Mouse (Mus musculus): Measurements from ENCODE around the gene Slc10a2. TPM values are rescaled to one million over a fixed set of nuclear protein-coding genes. Genes with fewer than 3 reads are reported as not detected.
"Not testable (repeated sequence)": the region's sequence is repeated elsewhere in the genome, so short reads cannot be mapped to it uniquely, and the experiment has no call there.

Slc10a2 gene
- polyA plus RNA-seq (2014; fragmentation: Nextera tagmentation; extraction: Ambion mirVana), result 0.20 and 0.27 TPM in 2 replicates

- no peaks in the 10 kb centered on the region for H3K27me3 ChIP-seq (replicated peaks; ENCODE audit: control insufficient read depth, insufficient read depth, low read length)
- H3K4me2 ChIP-seq (ENCODE audit: low read length), result no peak within 1 kb of the TSS
- no peaks in the 10 kb centered on the region for H3K4me1 ChIP-seq (replicated peaks; ENCODE audit: control insufficient read depth, insufficient read depth, low read length)
- H3K9me3 ChIP-seq (ENCODE audit: control insufficient read depth, low read length), result no peaks in the 10 kb centered on the region
- 43% methylated on average over 5 of the region's 5 CpGs for WGBS
- no peak within 1 kb of the TSS for H3K9ac ChIP-seq (ENCODE audit: low read length)
- no peak for DNase-seq (ENCODE audit: low spot score)
- no peaks in the 10 kb centered on the region for H3K36me3 ChIP-seq (ENCODE audit: control insufficient read depth, insufficient read depth, low read length)
- ATAC-seq (replicated peaks; ENCODE audit: low FRiP score, low TSS enrichment, low read depth), result no peak
- H3K4me3 ChIP-seq (ENCODE audit: low read depth, low read length), result no peak within 1 kb of the TSS
- H3K27ac ChIP-seq (ENCODE audit: low read depth), result no peak within 1 kb of the TSS
These were observed at the start of gene Slc10a2 for GRCm38 (mm10) chr8:5105186-5105585. TSS of gene Slc10a2 (minus strand) at chr8:5105351.

DNA sequence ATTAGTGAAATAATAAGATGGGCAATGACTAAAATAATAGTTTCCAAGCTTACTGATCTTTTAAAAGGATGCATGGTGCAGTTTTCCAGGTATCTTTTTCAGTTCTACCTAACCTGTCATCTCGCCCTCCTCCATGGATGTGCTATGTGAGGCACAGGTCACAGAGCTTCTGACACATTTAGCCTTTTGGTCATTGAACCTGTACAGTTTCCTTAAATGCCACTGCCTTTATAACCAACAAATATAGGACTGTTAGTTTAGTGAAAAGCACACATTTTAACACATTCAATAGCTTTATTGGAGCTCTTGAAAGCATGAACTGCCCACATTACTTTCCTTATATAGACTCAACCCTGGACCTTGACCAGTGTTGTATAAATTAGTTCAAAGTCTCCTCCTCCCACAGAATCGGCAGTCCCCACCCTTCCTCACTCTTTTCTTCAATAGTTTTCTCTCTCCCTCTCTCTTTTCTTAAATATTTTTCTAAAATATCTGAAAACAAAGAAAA, 24.2 kb upstream of the Slc10a2 start:
- no peak overlapping the region for H3K4me2 ChIP-seq (ENCODE audit: low read length)
- no peaks in the 10 kb centered on the region for H3K27me3 ChIP-seq (replicated peaks; ENCODE audit: control insufficient read depth, insufficient read depth, low read length)
- H3K4me3 ChIP-seq (ENCODE audit: low read depth, low read length), result no peak overlapping the region
- no peaks in the 10 kb centered on the region for H3K4me1 ChIP-seq (replicated peaks; ENCODE audit: control insufficient read depth, insufficient read depth, low read length)
- no peak for DNase-seq (ENCODE audit: low spot score)
- H3K9me3 ChIP-seq (ENCODE audit: control insufficient read depth, low read length), result no peaks in the 10 kb centered on the region
- no peak overlapping the region for H3K27ac ChIP-seq (ENCODE audit: low read depth)
- WGBS, result 72% methylated on average over 2 of the region's 2 CpGs
- no peak overlapping the region for H3K9ac ChIP-seq (ENCODE audit: low read length)
- no peaks in the 10 kb centered on the region for H3K36me3 ChIP-seq (ENCODE audit: control insufficient read depth, insufficient read depth, low read length)
- ATAC-seq (replicated peaks; ENCODE audit: low FRiP score, low TSS enrichment, low read depth), result no peak

DNA sequence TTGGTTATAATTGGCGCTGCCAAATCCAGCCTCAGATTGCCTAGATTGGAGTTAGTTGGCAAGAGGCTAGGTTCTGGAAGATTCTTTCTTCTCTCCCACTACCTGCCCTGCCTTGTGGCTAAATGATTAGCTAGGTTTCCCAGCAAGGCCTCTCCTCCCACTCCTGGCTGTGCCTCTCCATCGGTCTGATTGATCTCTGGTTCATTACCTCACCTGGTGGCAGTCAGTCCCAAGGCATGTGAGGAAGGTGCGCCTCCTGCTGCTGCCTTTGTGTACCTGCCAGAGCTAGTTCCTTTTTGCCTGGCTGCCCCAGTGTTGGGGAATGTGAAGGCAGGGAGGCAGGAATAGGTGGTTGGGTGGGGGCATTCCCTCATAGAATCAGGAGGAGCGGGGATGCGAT, 1.7 kb upstream of the Slc10a2 start:
- Histone ChIP-seq H3K4me3 (ENCODE audit: low read depth, low read length) (no peak overlapping the region), H3K9ac (ENCODE audit: low read length) (no peak overlapping the region), H3K4me2 (ENCODE audit: low read length) (no peak overlapping the region), H3K27ac (ENCODE audit: low read depth) (no peak overlapping the region), H3K27me3 (replicated peaks; ENCODE audit: control insufficient read depth, insufficient read depth, low read length) (no peaks in the 10 kb centered on the region), H3K9me3 (ENCODE audit: control insufficient read depth, low read length) (no peaks in the 10 kb centered on the region), H3K4me1 (replicated peaks; ENCODE audit: control insufficient read depth, insufficient read depth, low read length) (no peaks in the 10 kb centered on the region), H3K36me3 (ENCODE audit: control insufficient read depth, insufficient read depth, low read length) (no peaks in the 10 kb centered on the region)
- no peak for DNase-seq (ENCODE audit: low spot score)
- peak; percentile 86 for ATAC-seq (replicated peaks; ENCODE audit: low FRiP score, low TSS enrichment, low read depth)
- WGBS, result 65% methylated on average over 5 of the region's 5 CpGs

- Histone ChIP-seq H3K9ac (ENCODE audit: low read length) (no peak overlapping the region), H3K27ac (ENCODE audit: low read depth) (no peak overlapping the region), H3K4me1 (replicated peaks; ENCODE audit: control insufficient read depth, insufficient read depth, low read length) (no peaks in the 10 kb centered on the region), H3K9me3 (ENCODE audit: control insufficient read depth, low read length) (no peaks in the 10 kb centered on the region), H3K4me2 (ENCODE audit: low read length) (no peak overlapping the region), H3K4me3 (ENCODE audit: low read depth, low read length) (no peak overlapping the region), H3K36me3 (ENCODE audit: control insufficient read depth, insufficient read depth, low read length) (no peaks in the 10 kb centered on the region), H3K27me3 (replicated peaks; ENCODE audit: control insufficient read depth, insufficient read depth, low read length) (no peaks in the 10 kb centered on the region)
- no peak for DNase-seq (ENCODE audit: low spot score)
- WGBS, result 76% methylated on average over 4 of the region's 4 CpGs
- ATAC-seq (replicated peaks; ENCODE audit: low FRiP score, low TSS enrichment, low read depth), result no peak
These were observed 9.8 kb downstream of the Slc10a2 start for GRCm38 (mm10) chr8:5095392-5095791.

- DNase-seq (ENCODE audit: low spot score); H3K27me3 ChIP-seq (replicated peaks; ENCODE audit: control insufficient read depth, insufficient read depth, low read length); H3K9ac ChIP-seq (ENCODE audit: low read length); H3K36me3 ChIP-seq (ENCODE audit: control insufficient read depth, insufficient read depth, low read length); H3K4me3 ChIP-seq (ENCODE audit: low read depth, low read length); H3K27ac ChIP-seq (ENCODE audit: low read depth); H3K4me2 ChIP-seq (ENCODE audit: low read length); ATAC-seq (replicated peaks; ENCODE audit: low FRiP score, low TSS enrichment, low read depth); H3K4me1 ChIP-seq (replicated peaks; ENCODE audit: control insufficient read depth, insufficient read depth, low read length); H3K9me3 ChIP-seq (ENCODE audit: control insufficient read depth, low read length): not testable (repeated sequence)
These were observed 11.2 kb downstream of the Slc10a2 start for GRCm38 (mm10) chr8:5093991-5094390.

DNA sequence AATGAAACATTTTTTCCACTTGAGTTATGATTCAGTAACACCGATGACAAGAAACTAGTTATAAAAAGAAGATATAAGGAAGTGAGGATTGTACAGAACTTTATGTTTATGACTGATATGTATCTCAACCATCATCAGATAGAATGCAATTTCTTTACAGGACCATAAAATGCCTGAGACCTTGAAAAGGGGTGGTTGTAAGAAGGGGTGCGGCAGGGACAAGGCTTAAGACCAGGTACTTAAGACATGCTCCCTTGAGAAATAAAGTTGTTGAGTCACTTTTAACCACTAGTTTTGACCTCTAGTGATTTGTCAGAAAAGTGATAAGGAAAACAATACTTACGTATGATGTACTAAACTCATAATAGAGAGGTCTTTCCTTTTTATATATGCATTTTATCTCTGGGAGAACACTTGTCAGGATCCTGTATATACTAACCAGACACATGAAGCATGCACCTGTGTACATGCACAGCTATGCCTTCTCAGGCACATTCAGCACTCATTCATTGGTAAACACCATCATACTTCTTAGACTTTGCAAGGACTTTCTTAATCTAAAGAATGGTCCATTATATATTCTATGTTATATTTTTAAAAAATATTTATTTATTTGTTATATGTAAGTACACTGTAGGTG, 31.4 kb downstream of the Slc10a2 start:
- no peak overlapping the region for H3K4me2 ChIP-seq (ENCODE audit: low read length)
- DNase-seq (ENCODE audit: low spot score) (no peak), ATAC-seq (replicated peaks; ENCODE audit: low FRiP score, low TSS enrichment, low read depth) (no peak)
- H3K4me1 ChIP-seq (replicated peaks; ENCODE audit: control insufficient read depth, insufficient read depth, low read length), result no peaks in the 10 kb centered on the region
- H3K9ac ChIP-seq (ENCODE audit: low read length), result no peak overlapping the region
- H3K27me3 ChIP-seq (replicated peaks; ENCODE audit: control insufficient read depth, insufficient read depth, low read length), result no peaks in the 10 kb centered on the region
- no peak overlapping the region for H3K27ac ChIP-seq (ENCODE audit: low read depth)
- H3K36me3 ChIP-seq (ENCODE audit: control insufficient read depth, insufficient read depth, low read length), result no peaks in the 10 kb centered on the region
- H3K4me3 ChIP-seq (ENCODE audit: low read depth, low read length), result no peak overlapping the region
- no peaks in the 10 kb centered on the region for H3K9me3 ChIP-seq (ENCODE audit: control insufficient read depth, low read length)
- 75% methylated on average over 3 of the region's 3 CpGs for WGBS

DNA sequence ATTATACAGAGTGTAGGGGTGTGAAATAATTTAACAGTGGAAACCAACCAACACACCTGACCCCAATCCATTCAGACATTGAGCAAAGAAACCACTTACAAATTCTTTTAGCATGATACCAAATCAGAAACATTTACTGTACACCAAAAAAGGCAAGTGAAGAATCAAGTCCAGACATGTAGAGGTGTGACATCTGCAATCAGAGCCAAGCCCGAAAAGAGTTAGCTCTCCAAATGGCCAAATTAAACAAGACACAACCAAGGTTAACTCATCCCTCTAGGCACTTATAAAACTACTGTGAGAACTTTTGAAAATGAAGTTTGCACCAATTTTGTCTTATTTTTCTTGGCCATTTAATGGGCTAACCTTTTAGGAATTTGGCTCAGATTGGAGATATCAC, 46.3 kb downstream of the Slc10a2 start:
- Histone ChIP-seq H3K4me3 (ENCODE audit: low read depth, low read length) (no peak overlapping the region), H3K4me2 (ENCODE audit: low read length) (no peak overlapping the region), H3K27me3 (replicated peaks; ENCODE audit: control insufficient read depth, insufficient read depth, low read length) (no peaks in the 10 kb centered on the region), H3K4me1 (replicated peaks; ENCODE audit: control insufficient read depth, insufficient read depth, low read length) (no peaks in the 10 kb centered on the region), H3K9me3 (ENCODE audit: control insufficient read depth, low read length) (no peaks in the 10 kb centered on the region), H3K27ac (ENCODE audit: low read depth) (no peak overlapping the region), H3K9ac (ENCODE audit: low read length) (no peak overlapping the region), H3K36me3 (ENCODE audit: control insufficient read depth, insufficient read depth, low read length) (no peaks in the 10 kb centered on the region)
- DNase-seq (ENCODE audit: low spot score), result no peak
- WGBS, result 94% methylated on average over 1 of the region's 1 CpGs
- ATAC-seq (replicated peaks; ENCODE audit: low FRiP score, low TSS enrichment, low read depth), result no peak

- WGBS, result 85% methylated on average over 6 of the region's 6 CpGs
- not testable (repeated sequence) for ATAC-seq (replicated peaks; ENCODE audit: low FRiP score, low TSS enrichment, low read depth); DNase-seq (ENCODE audit: low spot score); H3K4me2 ChIP-seq (ENCODE audit: low read length); H3K4me3 ChIP-seq (ENCODE audit: low read depth, low read length); H3K9me3 ChIP-seq (ENCODE audit: control insufficient read depth, low read length); H3K27me3 ChIP-seq (replicated peaks; ENCODE audit: control insufficient read depth, insufficient read depth, low read length); H3K4me1 ChIP-seq (replicated peaks; ENCODE audit: control insufficient read depth, insufficient read depth, low read length); H3K36me3 ChIP-seq (ENCODE audit: control insufficient read depth, insufficient read depth, low read length); H3K27ac ChIP-seq (ENCODE audit: low read depth); H3K9ac ChIP-seq (ENCODE audit: low read length)
These were observed 60.7 kb downstream of the Slc10a2 start for GRCm38 (mm10) chr8:5044361-5044900.
